Mouse (Mus musculus): ENCODE results near the gene Cstf1. TPM values are rescaled to one million over a fixed set of nuclear protein-coding genes. Genes with fewer than 3 reads are reported as not detected.

Gene Cstf1
- polyA plus RNA-seq, 1 experiment = 28.1 TPM

DNA sequence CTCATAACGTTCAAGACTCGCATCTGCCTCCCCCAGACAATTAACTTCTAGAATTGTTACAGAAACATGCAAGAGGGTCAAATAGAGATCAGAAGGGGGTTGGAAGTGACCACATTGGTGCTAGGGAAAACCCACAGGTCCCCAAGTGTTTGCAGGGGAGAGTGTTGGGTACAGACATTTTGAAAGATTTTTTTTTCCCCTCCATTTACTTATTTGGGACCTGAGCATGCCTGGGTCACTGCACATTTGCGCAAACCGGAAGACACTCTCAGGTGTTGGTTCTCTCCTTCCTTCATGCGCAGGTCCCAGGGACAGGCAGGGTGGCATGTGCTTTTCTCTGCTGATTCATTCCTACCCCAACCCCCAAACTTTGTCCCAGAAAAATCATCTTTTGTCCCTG lies 46.4 kb downstream of the Cstf1 start:
- no peak for DNase-seq (ENCODE audit: low spot score)

DNA sequence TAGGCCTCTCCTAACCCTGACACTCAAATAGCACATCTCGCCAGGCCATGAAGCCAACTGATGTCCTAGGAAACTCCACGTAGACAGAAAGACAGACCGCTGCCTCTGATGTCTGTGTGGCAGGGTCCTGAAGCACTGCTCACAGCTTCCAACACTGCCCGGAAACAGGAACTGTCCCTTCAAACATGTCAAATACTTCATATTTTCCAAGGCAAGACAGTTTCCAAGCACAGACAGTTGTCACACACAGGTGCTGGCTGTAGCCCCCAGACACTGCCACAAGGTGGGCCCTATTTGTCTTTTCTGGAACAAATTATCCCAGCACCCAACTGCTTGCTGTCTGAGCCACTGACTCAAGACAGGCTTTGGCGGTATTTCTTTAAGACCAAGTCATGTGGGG lies 47.7 kb downstream of the Cstf1 start:
- DNase-seq (ENCODE audit: low spot score) = no peak

GRCm38 (mm10) chr2:172430609-172431008 lies 60.1 kb downstream of the Cstf1 start:
- no peak for DNase-seq (ENCODE audit: low spot score)

Other genes starting within 250 kb of the Cstf1 start
- gene Mc3r, start 122.2 kb upstream of the Cstf1 start, polyA plus RNA-seq (2012; rRNA removed) = not detected in 2 replicates
- 20.6 and 22.6 TPM in 2 replicates for gene Fam210b, start 25.1 kb upstream of the Cstf1 start, polyA plus RNA-seq (2012; rRNA removed)
- 3.0 and 3.1 TPM in 2 replicates for gene Aurka, start 146 bp upstream of the Cstf1 start, polyA plus RNA-seq (2012; rRNA removed)
- gene Cass4, start 23.1 kb downstream of the Cstf1 start, polyA plus RNA-seq (2012; rRNA removed) = 0.88 and 1.3 TPM in 2 replicates
- 72.6 and 72.7 TPM in 2 replicates for gene Rtf2, start 69.9 kb downstream of the Cstf1 start, polyA plus RNA-seq (2012; rRNA removed)
- gene Gcnt7, start 87.9 kb downstream of the Cstf1 start, polyA plus RNA-seq (2012; rRNA removed) = 0.04 TPM in 1 of 2 replicates, not detected in the other
- gene Fam209, start 101.8 kb downstream of the Cstf1 start, polyA plus RNA-seq (2012; rRNA removed) = 0.26 and 0.59 TPM in 2 replicates
- 4.9 and 5.5 TPM in 2 replicates for gene Tfap2c, start 178.9 kb downstream of the Cstf1 start, polyA plus RNA-seq (2012; rRNA removed)